Mouse (Mus musculus) midbrain, embryonic 12.5 days (tissue): ENCODE results near the gene Tmem14a. TPM values are rescaled to one million over a fixed set of nuclear protein-coding genes. Genes with fewer than 3 reads are reported as not detected.
"Not testable (repeated sequence)": the region's sequence is repeated elsewhere in the genome, so short reads cannot be mapped to it uniquely, and the experiment has no call there.

Experiments
- ATAC-seq: fragments of 200-750 bp; cut with Nextera tagmentation; 2 replicates; pipeline ENCODE4 v1.8.0; 2017; ENCODE audit warnings: low read depth, moderate TSS enrichment, moderate library complexity; ENCODE audit not compliant: low FRiP score
- H3K27ac ChIP-seq: fragments of 300-500 bp; sonication (generic); replicated peaks from 2 replicates; pipeline ENCODE4 v1.5.1; 2016; ENCODE audit warnings: mild to moderate bottlenecking
- H3K27me3 ChIP-seq: fragments of 300-500 bp; sonication (generic); 2 replicates; pipeline ENCODE4 v1.6.1; 2016; ENCODE audit warnings: mild to moderate bottlenecking
- H3K36me3 ChIP-seq: fragments of 300-500 bp; sonication (generic); 2 replicates; pipeline ENCODE4 v1.6.1; 2016
- H3K4me1 ChIP-seq: fragments of 300-500 bp; sonication (generic); 2 replicates; pipeline ENCODE4 v1.6.1; 2016
- H3K4me2 ChIP-seq: fragments of 300-500 bp; sonication (generic); replicated peaks from 2 replicates; pipeline ENCODE4 v1.6.1; 2016; ENCODE audit warnings: mild to moderate bottlenecking, moderate library complexity
- H3K4me3 ChIP-seq: fragments of 300-500 bp; sonication (generic); 2 replicates; pipeline ENCODE4 v1.5.1; 2016; ENCODE audit warnings: mild to moderate bottlenecking
- H3K9ac ChIP-seq: fragments of 300-500 bp; sonication (generic); replicated peaks from 2 replicates; pipeline ENCODE4 v1.6.1; 2016; ENCODE audit warnings: mild to moderate bottlenecking, moderate library complexity
- H3K9me3 ChIP-seq: fragments of 300-500 bp; sonication (generic); 2 replicates; pipeline ENCODE4 v1.6.1; 2016; ENCODE audit warnings: mild to moderate bottlenecking
- WGBS: fragments of 180-500 bp; shearing (Covaris S2); methylation state at CpG from one replicate; pipeline ENCODE4 v1.1.7; 2016; 5-methylcytosine and 5-hydroxymethylcytosine counted together
- polyA plus RNA-seq: library from polyadenylated mRNA; unstranded; fragments of >200 nt; fragmentation: Nextera tagmentation; extraction: Ambion mirVana; gene quantifications from 2 replicates; pipeline ENCODE4 v1.2.1, GENCODE M21; 2016

Tmem14a gene
- polyA plus RNA-seq, 1 experiment from 2014 or later = 12.7 TPM

- not testable (repeated sequence) for H3K9me3 ChIP-seq, H3K9ac ChIP-seq, H3K27me3 ChIP-seq, ATAC-seq, H3K27ac ChIP-seq, H3K4me1 ChIP-seq, H3K36me3 ChIP-seq, H3K4me2 ChIP-seq, H3K4me3 ChIP-seq
- WGBS = 94% methylated on average over 5 of the region's 5 CpGs
Observed at GRCm38 (mm10) chr1:21275366-21275765, 57.0 kb downstream of the Tmem14a start.

- 32% methylated on average over 2 of the region's 2 CpGs for WGBS
- not testable (repeated sequence) for H3K9ac ChIP-seq, ATAC-seq, H3K9me3 ChIP-seq, H3K36me3 ChIP-seq, H3K4me2 ChIP-seq, H3K27me3 ChIP-seq, H3K27ac ChIP-seq, H3K4me1 ChIP-seq, H3K4me3 ChIP-seq
Observed at GRCm38 (mm10) chr1:21276158-21276557, 57.8 kb downstream of the Tmem14a start.

Other genes starting within 250 kb of the Tmem14a start
- 3.5 and 4.0 TPM in 2 replicates for gene Tram2, start 139.3 kb upstream of the Tmem14a start, polyA plus RNA-seq
- 0.24 and 0.47 TPM in 2 replicates for gene Gsta3, start 22.0 kb downstream of the Tmem14a start, polyA plus RNA-seq
- gene Khdc1a, start 131.1 kb downstream of the Tmem14a start, polyA plus RNA-seq = not detected in 2 replicates
- gene Khdc1c, start 149.8 kb downstream of the Tmem14a start, polyA plus RNA-seq = not detected in 2 replicates
- gene Khdc1b, start 165.0 kb downstream of the Tmem14a start, polyA plus RNA-seq = 0.15 and 0.24 TPM in 2 replicates